Mouse (Mus musculus) MEL (cell line): Measurements from ENCODE around the gene Cmtm2a.

Source experiments
- CTCF ChIP-seq, 3 experiments: IDR thresholded peaks in 2 of 3; conservative IDR thresholded peaks in 1 of 3; 2 replicates each; pipeline ENCODE4 v1.5.1; 2011 to 2012; ENCODE audit warnings: low read length in 3 of 3, low read depth in 2 of 3, mild to moderate bottlenecking in 2 of 3, improper control_type of control experiment in 1 of 3, inconsistent platforms in 1 of 3, mixed read lengths in 1 of 3, moderate library complexity in 1 of 3; ENCODE audit not compliant: control insufficient read depth in 1 of 3, insufficient read depth in 1 of 3, poor library complexity in 1 of 3, severe bottlenecking in 1 of 3
- NRF1 ChIP-seq: IDR thresholded peaks from 2 replicates; pipeline ENCODE4 v1.6.1; 2014; ENCODE audit warnings: low read depth, mild to moderate bottlenecking, inconsistent platforms, low read length, improper control_type of control experiment, moderate library complexity; ENCODE audit not compliant: poor library complexity, insufficient read depth, severe bottlenecking
- TAL1 ChIP-seq: IDR thresholded peaks from 2 replicates; pipeline ENCODE4 v1.6.1; 2012; ENCODE audit warnings: mild to moderate bottlenecking, inconsistent platforms, low read length, moderate library complexity, mixed read lengths

DNA sequence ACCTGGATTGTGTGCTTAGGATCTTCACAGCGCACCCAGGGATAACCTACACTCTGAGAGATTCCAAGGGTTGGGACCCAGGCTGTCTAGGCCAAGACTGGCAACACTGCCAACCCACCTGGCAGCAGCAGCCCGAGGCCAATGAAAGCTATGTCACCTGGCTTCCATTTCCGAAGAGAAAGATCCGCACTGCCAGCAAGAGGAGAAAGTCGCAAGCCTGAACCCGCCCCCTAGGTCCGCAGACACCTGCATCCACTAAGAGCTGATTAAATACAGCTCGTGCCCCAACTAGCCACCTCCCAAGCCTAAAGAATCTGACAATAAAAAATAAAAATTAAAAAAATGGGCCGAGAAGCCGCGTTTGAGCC is 45.1 kb downstream of the Cmtm2a start:
- TF ChIP-seq TAL1 (no peak), CTCF (IDR thresholded peaks at IDR 0.05 in 2 of 3, conservative IDR thresholded peaks at IDR 0.05 in 1 of 3; ENCODE audit: control insufficient read depth in 1 of 3, insufficient read depth in 1 of 3, low read depth in 2 of 3, low read length in 3 of 3, poor library complexity in 1 of 3, severe bottlenecking in 1 of 3) (no peak), NRF1 (no peak)
